Mouse (Mus musculus): ENCODE data around the gene Mrpl51. TPM values are rescaled to one million over a fixed set of nuclear protein-coding genes. Genes with fewer than 3 reads are reported as not detected.

The Mrpl51 gene
- polyA plus RNA-seq, 1 experiment from 2014 or later, result 251 TPM

DNA sequence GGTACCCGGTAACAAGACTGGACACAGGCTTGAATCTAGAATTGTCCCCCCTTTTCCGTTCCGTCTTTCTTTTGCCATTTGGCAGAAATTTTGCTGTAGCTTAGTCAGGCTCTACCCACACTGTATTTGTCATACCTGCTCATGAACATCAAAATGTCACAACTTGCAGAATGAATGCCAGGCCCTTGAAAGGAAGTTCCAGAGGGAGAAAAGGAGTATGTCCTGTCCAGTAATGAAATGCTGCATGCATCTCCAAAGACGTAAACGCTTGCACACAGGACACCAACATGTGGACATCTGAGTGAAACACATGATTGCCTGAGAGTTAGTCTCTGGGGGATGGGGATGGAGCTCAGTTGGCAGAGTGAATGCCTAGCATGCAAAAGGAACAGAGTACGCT lies 22.1 kb downstream of the Mrpl51 start:
- Histone ChIP-seq H3K27me3 (ENCODE audit: insufficient read depth, poor library complexity, severe bottlenecking) (peaks cover 27% of the 10 kb centered on the region; the same call in 1 of the 2 replicates), H3K36me3 (no peaks in the 10 kb centered on the region), H3K4me3 (no peak overlapping the region), H3K27ac (no peak overlapping the region), H3K9me3 (no peaks in the 10 kb centered on the region), H3K4me1 (0 out of 2 replicates have a peak, but pooled peaks cover 4% of the 10 kb centered on the region)
- 73% methylated on average over 6 of the region's 6 CpGs for WGBS
- DNase-seq (ENCODE audit: low spot score), result peak; percentile 42

DNA sequence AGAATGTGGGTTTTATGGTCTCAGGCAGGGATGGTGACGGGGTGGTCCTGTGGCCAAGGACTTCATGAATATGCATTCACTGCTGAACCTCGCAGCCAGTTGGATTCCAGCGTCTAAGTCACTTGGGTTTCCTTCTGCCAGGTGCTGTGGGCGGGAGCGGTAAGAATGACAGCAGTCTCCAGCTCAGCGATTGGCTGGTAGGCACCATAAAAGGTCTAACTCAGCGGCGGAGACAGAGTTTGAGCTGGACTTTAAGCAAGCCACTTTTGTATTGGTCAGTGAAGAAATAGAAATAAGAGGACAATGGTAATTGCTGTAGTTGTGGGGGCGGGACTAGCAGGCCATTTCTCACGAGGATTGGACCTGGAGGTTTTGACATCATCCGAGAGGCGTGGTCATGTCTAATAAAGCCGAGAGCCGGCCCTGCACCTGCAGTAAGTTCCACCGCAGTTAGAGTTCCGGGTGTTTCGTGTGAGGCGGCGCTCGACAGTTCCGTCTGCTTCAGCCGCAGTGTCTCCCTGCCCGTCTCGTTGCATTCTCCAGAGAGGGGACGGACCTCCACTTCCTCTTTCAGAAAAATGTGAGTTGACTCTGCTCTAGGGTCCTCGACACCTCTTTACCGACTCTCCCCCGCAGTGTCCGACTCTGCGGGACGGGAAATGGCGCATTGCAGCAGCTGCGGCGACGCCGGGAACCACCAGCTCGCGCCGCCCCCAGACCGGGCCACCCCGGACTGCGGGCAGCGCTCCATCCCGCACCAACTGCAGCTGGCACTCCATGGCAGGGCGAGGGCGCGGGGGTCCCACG lies 23.8 kb downstream of the Mrpl51 start, which contains the start of gene Vamp1:
TSS of gene Vamp1 (plus strand) at position 404 of the 807 bp plus-strand sequence.
- peak; percentile 98 for DNase-seq (ENCODE audit: low spot score)
- 0 out of 2 replicates have a peak, but pooled peaks cover 5% of the 10 kb centered on the region for H3K36me3 ChIP-seq
- H3K4me3 ChIP-seq, result peak within 1 kb of the TSS; percentile 84
- H3K27me3 ChIP-seq (ENCODE audit: insufficient read depth, poor library complexity, severe bottlenecking), result peaks cover 27% of the 10 kb centered on the region; the same call in 1 of the 2 replicates
- peak within 1 kb of the TSS; percentile 90 for H3K27ac ChIP-seq
- no peaks in the 10 kb centered on the region for H3K9me3 ChIP-seq
- under 1% methylated on average over 48 of the region's 48 CpGs for WGBS
- H3K4me1 ChIP-seq, result 0 out of 2 replicates have a peak, but pooled peaks cover 4% of the 10 kb centered on the region

DNA sequence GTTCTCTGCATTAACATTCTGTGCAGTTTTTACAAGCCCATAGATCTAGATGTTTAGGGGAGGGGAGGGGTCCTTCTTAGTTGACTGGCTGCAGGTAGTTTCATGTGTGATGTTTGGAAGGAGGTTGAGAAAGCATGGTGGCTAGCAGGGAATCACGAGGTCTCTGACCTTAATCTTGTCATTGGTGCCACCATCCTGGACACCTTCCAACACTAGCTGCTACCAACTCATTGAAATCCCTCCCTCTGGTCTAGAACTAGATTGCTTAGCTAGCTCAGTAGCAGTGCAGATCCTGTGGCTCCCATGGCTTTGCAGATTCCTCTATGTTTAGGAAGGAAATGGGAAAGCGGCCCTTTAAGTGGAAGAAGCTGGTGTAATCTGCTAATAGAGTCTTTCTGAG lies 25.3 kb downstream of the Mrpl51 start:
- H3K36me3 ChIP-seq, result 0 out of 2 replicates have a peak, but pooled peaks cover 5% of the 10 kb centered on the region
- 0 out of 2 replicates have a peak, but pooled peaks cover 4% of the 10 kb centered on the region for H3K4me1 ChIP-seq
- 76% methylated on average over 2 of the region's 2 CpGs for WGBS

DNA sequence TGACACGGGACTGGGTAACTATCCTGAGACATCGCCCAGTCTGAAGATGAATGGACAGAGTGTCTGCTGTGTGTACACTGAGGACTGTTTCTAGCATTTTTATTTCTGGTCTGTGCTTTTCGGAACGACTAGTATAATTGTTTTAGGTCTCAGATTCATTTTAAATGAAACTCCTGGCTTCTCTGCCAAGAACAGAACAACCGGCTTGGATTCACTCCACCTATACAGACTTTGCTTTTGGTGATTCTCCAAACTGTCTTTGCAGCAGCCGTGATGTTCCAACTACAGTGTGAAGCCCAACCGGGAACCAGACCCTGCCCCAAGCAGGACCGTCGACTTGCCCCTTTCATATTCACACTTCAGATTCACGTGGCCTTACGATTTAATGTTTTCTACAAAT lies 26.3 kb downstream of the Mrpl51 start:
- no peak overlapping the region for H3K27ac ChIP-seq
- H3K27me3 ChIP-seq (ENCODE audit: insufficient read depth, poor library complexity, severe bottlenecking), result peaks cover 20% of the 10 kb centered on the region; the same call in 1 of the 2 replicates
- DNase-seq (ENCODE audit: low spot score), result no peak
- no peak overlapping the region for H3K4me3 ChIP-seq
- H3K4me1 ChIP-seq, result 0 out of 2 replicates have a peak, but pooled peaks cover 6% of the 10 kb centered on the region
- H3K36me3 ChIP-seq, result 0 out of 2 replicates have a peak, but pooled peaks cover 5% of the 10 kb centered on the region
- no peaks in the 10 kb centered on the region for H3K9me3 ChIP-seq
- 79% methylated on average over 11 of the region's 11 CpGs for whole genome bisulfite sequencing

More for the DNA sequence above, 25.3 kb downstream of the Mrpl51 start:
- Histone ChIP-seq H3K4me3 (no peak overlapping the region), H3K9me3 (no peaks in the 10 kb centered on the region), H3K27ac (no peak overlapping the region), H3K27me3 (ENCODE audit: insufficient read depth, poor library complexity, severe bottlenecking) (peaks cover 27% of the 10 kb centered on the region; the same call in 1 of the 2 replicates)
- no peak for DNase-seq (ENCODE audit: low spot score)

DNA sequence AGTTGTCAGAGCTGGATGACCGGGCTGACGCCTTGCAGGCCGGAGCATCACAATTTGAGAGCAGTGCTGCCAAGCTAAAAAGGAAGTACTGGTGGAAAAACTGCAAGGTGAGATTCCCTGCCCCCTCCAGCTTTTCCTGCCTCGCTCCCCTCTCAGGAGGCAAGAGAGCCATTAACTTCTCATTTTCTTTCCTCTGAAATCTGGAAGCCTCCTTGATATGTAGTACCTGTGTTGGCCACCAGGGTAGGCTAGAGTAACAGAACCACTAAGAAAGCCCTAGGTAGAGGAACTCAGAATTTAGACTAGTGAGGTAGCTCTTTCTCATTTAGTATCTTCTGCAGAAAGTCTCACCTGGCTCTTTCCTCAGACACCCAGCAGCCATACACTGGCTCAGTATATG lies 27.4 kb downstream of the Mrpl51 start:
- no peak overlapping the region for H3K4me3 ChIP-seq
- H3K36me3 ChIP-seq, result 0 out of 2 replicates have a peak, but pooled peaks cover 5% of the 10 kb centered on the region
- H3K27me3 ChIP-seq (ENCODE audit: insufficient read depth, poor library complexity, severe bottlenecking), result peaks cover 9% of the 10 kb centered on the region; the same call in 1 of the 2 replicates
- H3K27ac ChIP-seq, result no peak overlapping the region
- no peaks in the 10 kb centered on the region for H3K9me3 ChIP-seq
- H3K4me1 ChIP-seq, result 0 out of 2 replicates have a peak, but pooled peaks cover 6% of the 10 kb centered on the region
- 80% methylated on average over 4 of the region's 4 CpGs for WGBS
- no peak for DNase-seq (ENCODE audit: low spot score)

DNA sequence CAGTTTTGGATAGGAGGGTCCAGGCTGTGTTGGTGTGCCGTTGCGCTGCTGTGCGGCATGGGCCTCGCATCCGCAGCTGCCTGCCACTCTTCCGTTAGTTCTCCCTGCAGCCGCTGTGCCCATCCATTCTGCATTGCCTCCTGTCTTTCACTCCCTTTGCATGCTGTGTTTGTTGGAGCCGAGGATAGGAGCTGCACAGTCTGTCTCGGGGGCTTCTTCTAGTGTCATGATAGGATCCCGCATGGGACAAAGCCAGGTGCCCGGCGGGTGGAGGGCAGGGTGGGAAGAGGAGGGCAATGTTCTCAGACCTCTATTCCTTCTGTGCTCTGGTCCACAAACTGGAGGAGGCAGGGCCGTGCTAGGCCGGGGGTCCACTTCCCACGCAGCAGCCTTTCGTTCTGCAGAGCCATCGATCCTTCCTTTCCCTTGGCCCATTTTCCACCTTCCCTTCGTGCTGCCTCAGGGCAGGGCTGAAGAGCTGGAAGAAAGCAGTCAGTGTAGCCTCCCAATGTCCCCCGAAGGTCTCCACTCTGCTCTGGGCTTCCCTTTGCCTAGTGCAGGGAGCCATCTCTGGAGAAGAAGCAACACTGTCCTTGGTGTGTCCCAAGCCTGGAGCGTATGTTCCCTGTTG lies 29.6 kb downstream of the Mrpl51 start:
- Histone ChIP-seq H3K27me3 (ENCODE audit: insufficient read depth, poor library complexity, severe bottlenecking) (peaks cover 11% of the 10 kb centered on the region), H3K4me3 (no peak overlapping the region), H3K36me3 (0 out of 2 replicates have a peak, but pooled peaks cover 5% of the 10 kb centered on the region), H3K4me1 (0 out of 2 replicates have a peak, but pooled peaks cover 6% of the 10 kb centered on the region), H3K27ac (no peak overlapping the region), H3K9me3 (no peaks in the 10 kb centered on the region)
- no peak for DNase-seq (ENCODE audit: low spot score)
- 87% methylated on average over 20 of the region's 20 CpGs for WGBS

DNA sequence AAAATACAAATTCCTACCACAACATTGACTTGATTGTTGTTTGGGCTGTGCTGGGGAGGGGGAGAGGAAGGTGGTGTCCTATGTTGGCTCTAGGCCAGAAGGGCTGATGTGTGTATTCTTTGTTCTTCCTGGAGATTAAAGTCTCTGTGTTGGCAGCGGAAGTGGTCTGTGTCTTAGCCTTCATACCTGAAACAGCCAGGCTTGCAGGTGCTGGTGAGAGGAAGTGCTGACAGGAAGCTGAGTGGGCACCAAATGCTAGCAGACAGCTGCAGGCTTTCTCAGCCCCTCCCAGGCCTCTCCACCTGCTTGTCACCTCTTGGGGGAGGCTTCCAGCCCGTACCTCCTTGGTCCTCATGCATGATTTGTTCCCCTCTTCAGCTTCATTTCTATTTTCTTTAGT lies 30.5 kb downstream of the Mrpl51 start:
- no peaks in the 10 kb centered on the region for H3K9me3 ChIP-seq
- 0 out of 2 replicates have a peak, but pooled peaks cover 2% of the 10 kb centered on the region for H3K4me1 ChIP-seq
- no peak for DNase-seq (ENCODE audit: low spot score)
- 0 out of 2 replicates have a peak, but pooled peaks cover 5% of the 10 kb centered on the region for H3K36me3 ChIP-seq
- H3K27ac ChIP-seq, result no peak overlapping the region
- peaks cover 4% of the 10 kb centered on the region; the same call in 1 of the 2 replicates for H3K27me3 ChIP-seq (ENCODE audit: insufficient read depth, poor library complexity, severe bottlenecking)
- H3K4me3 ChIP-seq, result no peak overlapping the region
- 51% methylated on average over 2 of the region's 2 CpGs for WGBS

DNA sequence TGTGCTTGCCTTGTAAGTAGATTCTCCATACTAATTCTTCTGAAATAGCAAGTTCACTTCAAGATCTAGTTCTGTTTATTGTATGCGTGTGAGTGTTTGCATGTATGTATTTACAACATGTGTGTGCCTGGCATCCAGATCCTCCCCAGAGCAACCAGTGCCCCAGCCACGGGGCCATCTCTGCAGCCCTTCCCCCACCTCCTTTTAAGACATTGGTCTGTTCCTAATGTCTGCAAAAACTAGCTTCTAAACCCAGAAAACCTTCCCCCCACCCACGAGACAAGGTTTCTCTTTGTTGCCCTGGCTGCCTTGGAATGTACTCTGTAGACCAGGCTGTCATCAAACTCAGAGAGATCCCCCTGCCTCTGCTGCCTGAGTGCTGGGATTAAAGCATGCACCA lies 31.0 kb downstream of the Mrpl51 start:
- no peak for DNase-seq (ENCODE audit: low spot score)
- Histone ChIP-seq H3K27me3 (ENCODE audit: insufficient read depth, poor library complexity, severe bottlenecking) (peaks cover 4% of the 10 kb centered on the region; the same call in 1 of the 2 replicates), H3K9me3 (no peaks in the 10 kb centered on the region), H3K4me3 (no peak overlapping the region), H3K4me1 (0 out of 2 replicates have a peak, but pooled peaks cover 2% of the 10 kb centered on the region), H3K27ac (no peak overlapping the region), H3K36me3 (0 out of 2 replicates have a peak, but pooled peaks cover 5% of the 10 kb centered on the region)
- WGBS, result 84% methylated on average over 3 of the region's 3 CpGs

DNA sequence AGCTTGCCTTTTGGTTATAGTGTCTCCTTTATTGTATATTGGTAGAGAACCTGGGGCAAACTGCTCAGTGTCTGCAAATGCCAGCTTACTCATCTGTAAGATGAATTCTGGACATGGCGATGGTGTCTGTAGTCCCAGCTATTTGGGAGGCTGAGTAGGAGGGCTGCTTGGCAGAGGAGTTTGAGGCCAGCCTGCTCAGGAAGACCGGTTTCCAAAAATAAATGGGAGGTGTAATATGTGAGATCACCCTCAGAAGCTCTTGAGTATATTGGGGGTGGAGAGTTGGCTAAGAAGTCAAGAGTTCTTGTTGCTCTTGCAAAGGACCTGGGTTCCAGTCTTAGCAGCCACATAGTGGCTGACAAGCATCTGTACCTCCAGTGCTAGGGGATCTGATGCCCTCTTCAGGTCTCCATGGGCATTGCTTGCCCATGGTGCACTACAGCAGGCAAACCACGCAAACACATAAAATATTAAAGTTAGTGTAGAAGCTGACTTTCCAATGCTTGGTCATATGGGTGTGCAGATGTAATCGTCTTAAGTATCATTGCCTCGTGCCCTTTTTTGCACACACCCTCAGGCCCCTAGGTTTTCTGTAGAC lies 34.0 kb downstream of the Mrpl51 start:
- no peaks in the 10 kb centered on the region for H3K36me3 ChIP-seq
- no peak overlapping the region for H3K4me3 ChIP-seq
- H3K27me3 ChIP-seq (ENCODE audit: insufficient read depth, poor library complexity, severe bottlenecking), result peaks cover 4% of the 10 kb centered on the region; the same call in 1 of the 2 replicates
- 76% methylated on average over 5 of the region's 5 CpGs for WGBS
- no peaks in the 10 kb centered on the region for H3K9me3 ChIP-seq
- no peak for DNase-seq (ENCODE audit: low spot score)
- H3K4me1 ChIP-seq, result peaks cover 4% of the 10 kb centered on the region
- H3K27ac ChIP-seq, result no peak overlapping the region

DNA sequence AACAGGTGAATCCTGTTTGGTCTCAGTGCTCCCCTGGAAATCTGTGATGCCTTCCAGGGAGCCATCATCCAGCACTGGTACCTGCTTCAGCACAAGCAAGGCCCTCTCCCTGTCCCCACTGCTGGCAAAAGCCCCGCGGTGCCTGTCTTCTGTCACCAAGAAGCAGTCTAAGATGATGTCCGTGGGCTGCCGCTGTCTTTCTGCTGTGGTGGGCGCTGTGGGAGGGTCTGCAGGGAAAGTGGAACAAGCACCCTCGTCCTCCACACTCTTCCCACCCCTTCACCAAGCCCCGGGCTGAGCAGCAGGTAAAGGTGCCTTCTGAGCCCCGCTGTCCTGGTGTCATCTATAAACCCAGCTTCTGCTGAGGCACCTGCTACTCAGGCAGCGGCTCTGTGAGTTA lies 39.0 kb downstream of the Mrpl51 start:
- no peaks in the 10 kb centered on the region for H3K36me3 ChIP-seq
- no peak for DNase-seq (ENCODE audit: low spot score)
- no peaks in the 10 kb centered on the region for H3K9me3 ChIP-seq
- H3K4me1 ChIP-seq, result peaks cover 38% of the 10 kb centered on the region
- 59% methylated on average over 9 of the region's 9 CpGs for WGBS
- no peak overlapping the region for H3K27ac ChIP-seq
- no peak overlapping the region for H3K4me3 ChIP-seq
- H3K27me3 ChIP-seq (ENCODE audit: insufficient read depth, poor library complexity, severe bottlenecking), result no peaks in the 10 kb centered on the region

DNA sequence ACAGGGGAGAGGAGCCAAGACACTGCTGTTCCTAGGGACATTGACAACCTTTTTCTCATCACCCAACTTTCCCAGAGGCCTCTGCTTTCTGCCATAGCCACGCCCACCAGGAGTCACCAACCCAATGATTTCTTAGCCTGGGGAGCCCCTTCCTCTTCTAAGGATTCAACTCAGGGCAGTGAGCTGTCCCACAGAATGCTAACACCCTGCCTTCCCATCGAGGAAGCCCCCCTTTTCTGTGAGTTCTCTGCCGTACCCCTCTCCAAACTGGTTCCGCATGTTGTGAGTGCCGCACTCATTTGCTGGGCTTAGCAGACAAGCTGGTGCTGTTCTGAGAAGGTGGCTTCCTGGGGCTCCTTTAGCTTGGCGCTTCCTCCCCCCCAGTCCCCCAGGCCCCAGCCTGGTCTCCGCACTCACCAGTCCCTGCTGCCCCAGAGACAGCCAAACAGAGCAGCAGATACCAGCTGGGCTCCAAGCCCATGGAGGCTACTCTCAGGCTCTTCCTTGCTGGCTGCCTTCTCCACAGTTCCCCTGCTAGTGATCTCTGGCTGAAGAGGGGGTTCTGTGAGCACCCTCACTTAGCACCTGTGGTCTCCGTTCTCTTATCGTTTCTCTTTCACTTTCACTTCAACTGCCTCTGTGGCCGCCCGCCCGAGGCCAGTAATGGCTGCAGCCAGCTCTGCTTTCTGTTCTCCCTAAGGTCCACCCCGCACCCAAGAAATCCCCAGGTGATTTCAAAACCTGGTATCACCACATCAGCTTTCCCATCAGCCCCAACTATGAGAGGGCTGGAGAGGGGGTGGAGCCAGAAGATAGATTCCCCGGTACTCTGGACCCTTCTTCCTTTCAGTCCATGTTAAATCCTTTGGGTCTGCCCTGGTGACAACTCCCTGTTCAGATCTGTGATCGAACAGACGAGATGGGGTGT lies 39.8 kb downstream of the Mrpl51 start, which contains the start of gene Tapbpl:
TSS of gene Tapbpl (minus strand) at position 744 of the 928 bp plus-strand sequence.
- Histone ChIP-seq H3K36me3 (no peaks in the 10 kb centered on the region), H3K4me1 (peaks cover 38% of the 10 kb centered on the region), H3K27ac (peak within 1 kb of the TSS; percentile 93), H3K4me3 (peak within 1 kb of the TSS; percentile 70), H3K9me3 (no peaks in the 10 kb centered on the region), H3K27me3 (ENCODE audit: insufficient read depth, poor library complexity, severe bottlenecking) (no peaks in the 10 kb centered on the region)
- DNase-seq (ENCODE audit: low spot score), result peak; percentile 78
- whole genome bisulfite sequencing, result 5% methylated on average over 16 of the region's 16 CpGs

All from heart, embryonic 10.5 days (tissue).